Mouse (Mus musculus) liver, embryonic 14.5 days (tissue): ENCODE measurements around the gene Fgfr2. TPM values are rescaled to one million over a fixed set of nuclear protein-coding genes. Genes with fewer than 3 reads are reported as not detected.

Experiments used
- ATAC-seq: fragments of 200-750 bp; cut with Nextera tagmentation; 2 replicates; pipeline ENCODE4 v1.8.0; 2017; ENCODE audit warnings: moderate number of reproducible peaks, mild to moderate bottlenecking, moderate library complexity; ENCODE audit not compliant: insufficient read depth
- DNase-seq, 3 experiments: peaks; one replicate each; pipeline ENCODE4 v3.0.0-alpha.2; 2012 to 2013; ENCODE audit warnings: low read depth in 3 of 3, low spot score in 3 of 3
- H3K27ac ChIP-seq: fragments of 300-500 bp; sonication (generic); 2 replicates; pipeline ENCODE4 v1.5.1; 2014; ENCODE audit warnings: moderate library complexity, mild to moderate bottlenecking, control low read depth, inconsistent platforms
- H3K27me3 ChIP-seq: fragments of 300-500 bp; sonication (generic); 2 replicates; pipeline ENCODE4 v1.6.1; 2014; ENCODE audit warnings: mild to moderate bottlenecking, low read length, moderate library complexity; ENCODE audit not compliant: control insufficient read depth, insufficient read depth
- H3K36me3 ChIP-seq: fragments of 300-500 bp; sonication (generic); replicated peaks from 2 replicates; pipeline ENCODE4 v1.6.1; 2014; ENCODE audit warnings: low read depth; ENCODE audit not compliant: control insufficient read depth, insufficient read depth
- H3K4me1 ChIP-seq, 2 experiments: fragments of 200-500 bp in 1 of 2; fragments of 300-500 bp in 1 of 2; sonication (generic) in 1 of 2; replicated peaks; 2 replicates each; pipeline ENCODE4 v1.6.1; 2012 to 2014; ENCODE audit warnings: antibody characterized with exemption in 1 of 2, inconsistent platforms in 1 of 2, low read length in 1 of 2; ENCODE audit not compliant: control insufficient read depth in 2 of 2, insufficient read depth in 2 of 2
- H3K4me2 ChIP-seq: fragments of 300-500 bp; sonication (generic); 2 replicates; pipeline ENCODE4 v1.6.1; 2014; ENCODE audit warnings: low read depth, mild to moderate bottlenecking, control low read depth, moderate library complexity
- H3K4me3 ChIP-seq, 2 experiments: fragments of 200-500 bp in 1 of 2; fragments of 300-500 bp in 1 of 2; sonication (generic) in 1 of 2; 2 replicates each; pipeline ENCODE4 v1.5.1; 2012 to 2014; ENCODE audit warnings: low read depth in 2 of 2, low read length in 2 of 2, mild to moderate bottlenecking in 2 of 2, control low read depth in 1 of 2, inconsistent platforms in 1 of 2, moderate library complexity in 1 of 2; ENCODE audit not compliant: insufficient read depth in 1 of 2
- H3K9ac ChIP-seq: fragments of 300-500 bp; sonication (generic); replicated peaks from 2 replicates; pipeline ENCODE4 v1.6.1; 2014; ENCODE audit warnings: mild to moderate bottlenecking, control low read depth, moderate library complexity
- H3K9me3 ChIP-seq: fragments of 300-500 bp; sonication (generic); 2 replicates; pipeline ENCODE4 v1.6.1; 2016; ENCODE audit warnings: low read length, mixed read lengths; ENCODE audit not compliant: control insufficient read depth
- CTCF ChIP-seq: IDR thresholded peaks from 2 replicates; pipeline ENCODE4 v1.5.1; 2016; ENCODE audit warnings: antibody characterized with exemption, low read depth, control low read depth
- EP300 ChIP-seq: IDR thresholded peaks from 2 replicates; pipeline ENCODE4 v1.6.1; 2016; ENCODE audit warnings: antibody characterized with exemption, low read depth
- WGBS: fragments of 180-500 bp; shearing (Covaris S2); extraction: QIAGEN DNeasy Blood & Tissue Kit; methylation state at CpG from one replicate; pipeline ENCODE4 v1.1.7; 2014; ENCODE audit not compliant: insufficient replicate concordance; 5-methylcytosine and 5-hydroxymethylcytosine counted together
- polyA plus RNA-seq, 2 experiments: library from polyadenylated mRNA; depleted of rRNA in 1 of 2; stranded (reverse) in 1 of 2; unstranded in 1 of 2; fragments of >200 nt; fragmentation: Nextera tagmentation in 1 of 2; extraction: Ambion mirVana in 1 of 2; gene quantifications; 2 replicates each; pipeline versions ENCODE4 v1.2.1 to v1.2.3; 2012 to 2014

Fgfr2 gene
- polyA plus RNA-seq, 2 experiments = 7.9 to 8.8 TPM

DNA sequence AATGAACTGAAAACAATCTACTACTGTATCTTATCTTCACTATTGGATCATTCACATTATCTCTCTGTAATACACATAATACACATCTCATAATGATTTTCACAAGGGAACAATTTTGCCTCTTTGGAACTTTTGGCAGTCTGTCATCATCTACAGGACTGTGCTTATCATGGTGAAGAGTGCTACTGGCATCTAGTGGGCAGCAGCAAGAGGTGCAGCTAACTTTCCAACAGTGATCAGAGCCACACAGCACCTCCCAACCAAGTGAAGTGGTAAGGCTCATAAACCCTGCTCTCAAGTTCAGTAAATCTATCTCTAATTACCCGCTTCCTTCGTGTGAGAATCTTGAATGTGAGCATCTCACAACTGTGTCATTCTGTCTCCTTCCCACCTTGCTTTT, 2647.2 kb downstream of the Fgfr2 start:
- no peak overlapping the region for H3K4me2 ChIP-seq
- no peaks in the 10 kb centered on the region for H3K9me3 ChIP-seq
- WGBS = 59% methylated on average over 2 of the region's 2 CpGs
- H3K36me3 ChIP-seq = peaks cover 2% of the 10 kb centered on the region
- H3K27me3 ChIP-seq = no peaks in the 10 kb centered on the region
- TF ChIP-seq CTCF (peak; percentile 76), EP300 (no peak)
- DNase-seq (peak in 2 of 3 experiments; percentile 4 to 9), ATAC-seq (no peak)
- H3K27ac ChIP-seq = no peak overlapping the region
- no peak overlapping the region for H3K4me3 ChIP-seq
- no peak overlapping the region for H3K9ac ChIP-seq
- H3K4me1 ChIP-seq = no peaks in the 10 kb centered on the region

DNA sequence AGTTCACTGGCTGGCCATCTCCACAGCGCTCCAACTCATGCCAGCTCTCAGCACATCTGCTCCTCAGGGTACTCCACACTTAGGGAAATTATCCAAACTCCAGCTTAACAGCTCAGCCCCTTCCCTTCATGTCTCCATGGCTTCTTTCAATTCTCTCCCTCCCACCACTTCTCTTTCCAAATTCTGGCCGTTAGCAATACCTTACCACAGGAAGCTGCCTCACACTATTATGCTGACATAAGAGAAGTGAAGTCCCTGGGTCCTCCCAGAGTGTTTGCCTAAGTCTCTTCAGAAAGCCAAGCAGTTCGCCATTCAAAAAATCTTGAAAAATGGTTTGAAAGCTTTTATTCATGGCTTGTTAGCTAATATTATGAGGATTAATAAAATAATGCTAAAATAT, 2649.3 kb downstream of the Fgfr2 start:
- 62% methylated on average over 3 of the region's 3 CpGs for WGBS
- no peak overlapping the region for H3K9ac ChIP-seq
- no peak overlapping the region for H3K4me3 ChIP-seq
- DNase-seq (no peak), ATAC-seq (no peak)
- H3K27me3 ChIP-seq = no peaks in the 10 kb centered on the region
- TF ChIP-seq EP300 (no peak), CTCF (no peak)
- no peaks in the 10 kb centered on the region; the same call in 1 of the 2 replicates for H3K36me3 ChIP-seq
- H3K9me3 ChIP-seq = no peaks in the 10 kb centered on the region
- no peak overlapping the region for H3K27ac ChIP-seq
- H3K4me1 ChIP-seq = no peaks in the 10 kb centered on the region
- H3K4me2 ChIP-seq = no peak overlapping the region

DNA sequence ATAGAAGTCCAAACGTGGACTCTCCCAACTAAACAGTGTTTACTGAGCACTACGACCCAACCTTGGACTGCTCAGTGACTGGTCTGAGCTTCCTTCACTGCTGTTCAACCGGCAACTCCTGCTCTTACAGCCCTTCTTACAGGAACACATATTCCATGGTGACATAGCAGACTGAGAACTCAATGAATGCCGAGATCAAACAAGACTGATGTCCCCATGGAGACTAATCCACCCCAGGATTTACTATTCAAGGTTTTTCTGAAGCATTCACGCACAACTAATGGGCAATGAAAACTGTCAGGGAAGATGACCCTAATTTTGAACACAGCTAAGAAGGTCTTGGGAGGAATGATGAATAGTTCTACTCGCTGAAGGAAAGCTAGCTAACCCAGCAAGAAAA, 2650.5 kb downstream of the Fgfr2 start:
- Histone ChIP-seq H3K4me1 (no peaks in the 10 kb centered on the region), H3K4me3 (no peak overlapping the region), H3K9me3 (no peaks in the 10 kb centered on the region), H3K36me3 (no peaks in the 10 kb centered on the region; the same call in 1 of the 2 replicates), H3K27ac (no peak overlapping the region), H3K9ac (no peak overlapping the region), H3K27me3 (no peaks in the 10 kb centered on the region), H3K4me2 (no peak overlapping the region)
- no peak for DNase-seq
- ATAC-seq = no peak
- WGBS = 77% methylated on average over 6 of the region's 6 CpGs
- no peak for TF ChIP-seq CTCF
- TF ChIP-seq EP300 = no peak

DNA sequence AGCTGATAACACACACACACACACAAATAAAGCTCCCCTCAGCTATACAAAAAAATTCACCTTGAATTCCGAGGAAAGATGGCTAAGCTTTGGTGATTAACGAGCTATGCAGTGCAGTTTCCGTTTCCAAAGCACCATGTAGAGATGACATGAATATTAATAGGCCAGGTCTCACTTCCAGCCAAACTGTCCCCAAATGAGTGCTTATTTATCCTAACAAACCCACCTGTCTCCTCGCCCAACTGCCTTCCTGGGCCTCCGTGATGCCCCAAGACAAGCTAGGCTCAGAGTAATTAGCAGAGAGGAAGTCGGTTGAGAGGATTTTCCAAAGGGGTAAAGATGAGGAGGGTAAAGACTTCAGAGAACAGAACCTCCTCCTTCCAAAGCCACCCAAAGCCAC, 2652.1 kb downstream of the Fgfr2 start:
- Histone ChIP-seq H3K9me3 (no peaks in the 10 kb centered on the region), H3K27me3 (no peaks in the 10 kb centered on the region), H3K4me2 (no peak overlapping the region), H3K27ac (no peak overlapping the region), H3K4me1 (no peaks in the 10 kb centered on the region), H3K9ac (no peak overlapping the region), H3K4me3 (no peak overlapping the region), H3K36me3 (no peaks in the 10 kb centered on the region; the same call in 1 of the 2 replicates)
- 76% methylated on average over 6 of the region's 6 CpGs for WGBS
- no peak for TF ChIP-seq EP300
- no peak for TF ChIP-seq CTCF
- DNase-seq (no peak), ATAC-seq (no peak)

DNA sequence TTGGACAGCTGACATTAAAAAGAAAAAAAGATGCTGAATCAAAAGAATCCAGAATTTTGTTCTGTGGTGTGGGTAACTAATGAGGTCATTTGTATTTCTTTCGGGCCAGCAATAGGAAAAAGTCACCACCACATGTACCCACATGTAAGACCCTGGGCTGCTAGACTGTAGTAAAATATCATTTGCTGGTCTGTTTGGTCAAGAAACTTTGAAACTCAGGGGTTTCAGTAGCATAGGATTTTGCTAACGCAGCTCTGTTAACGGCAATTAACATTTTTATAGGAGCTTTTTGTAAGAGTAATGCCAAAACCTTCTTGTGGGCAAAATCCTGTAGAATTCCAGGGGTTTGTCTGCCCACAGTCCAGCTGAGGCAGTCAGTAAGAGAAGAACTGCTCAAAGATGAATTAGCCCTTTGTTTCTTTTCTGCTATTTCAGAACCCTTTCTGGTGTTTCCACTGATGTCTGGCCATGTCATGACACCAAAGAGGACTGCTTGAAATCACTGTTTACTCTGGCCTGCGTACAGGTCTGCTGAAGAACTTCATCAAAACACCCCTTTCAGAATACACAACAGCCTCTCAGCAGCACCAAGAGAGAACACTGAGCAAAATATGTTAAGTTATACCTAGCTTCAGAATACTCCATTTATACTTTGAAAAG, 2667.4 kb downstream of the Fgfr2 start:
- H3K4me2 ChIP-seq = no peak overlapping the region
- no peak overlapping the region for H3K9ac ChIP-seq
- H3K4me3 ChIP-seq = no peak overlapping the region
- 68% methylated on average over 4 of the region's 4 CpGs for WGBS
- DNase-seq (no peak), ATAC-seq (no peak)
- no peaks in the 10 kb centered on the region for H3K27me3 ChIP-seq
- H3K27ac ChIP-seq = no peak overlapping the region
- no peak for TF ChIP-seq EP300
- TF ChIP-seq CTCF = no peak
- H3K36me3 ChIP-seq = no peaks in the 10 kb centered on the region; the same call in 1 of the 2 replicates
- H3K4me1 ChIP-seq = no peaks in the 10 kb centered on the region
- no peaks in the 10 kb centered on the region for H3K9me3 ChIP-seq
